Mouse (Mus musculus) hindbrain, embryonic 10.5 days (tissue): Measurements from ENCODE around the gene Cldn4. TPM values are rescaled to one million over a fixed set of nuclear protein-coding genes. Genes with fewer than 3 reads are reported as not detected.

Experiments
- DNase-seq: peaks from one replicate; pipeline ENCODE4 v3.0.0-alpha.2; 2017; ENCODE audit warnings: low spot score
- H3K27ac ChIP-seq: fragments of 300-500 bp; sonication (generic); 2 replicates; pipeline ENCODE4 v1.5.1; 2016; ENCODE audit warnings: mild to moderate bottlenecking, moderate library complexity
- H3K27me3 ChIP-seq: fragments of 300-500 bp; sonication (generic); 2 replicates; pipeline ENCODE4 v1.6.1; 2016; ENCODE audit warnings: mild to moderate bottlenecking; ENCODE audit not compliant: poor library complexity, insufficient read depth, severe bottlenecking
- H3K36me3 ChIP-seq: fragments of 300-500 bp; sonication (generic); 2 replicates; pipeline ENCODE4 v1.6.1; 2016; ENCODE audit warnings: mild to moderate bottlenecking, moderate library complexity
- H3K4me1 ChIP-seq: fragments of 300-500 bp; sonication (generic); replicated peaks from 2 replicates; pipeline ENCODE4 v1.6.1; 2016; ENCODE audit warnings: mild to moderate bottlenecking
- H3K4me3 ChIP-seq: fragments of 300-500 bp; sonication (generic); 2 replicates; pipeline ENCODE4 v1.5.1; 2016; ENCODE audit warnings: mild to moderate bottlenecking, moderate library complexity
- H3K9me3 ChIP-seq: fragments of 300-500 bp; sonication (generic); 2 replicates; pipeline ENCODE4 v1.6.1; 2016; ENCODE audit warnings: mild to moderate bottlenecking, moderate library complexity
- WGBS: fragments of 180-500 bp; shearing (Covaris S2); methylation state at CpG from one replicate; pipeline ENCODE4 v1.1.7; 2016; 5-methylcytosine and 5-hydroxymethylcytosine counted together
- polyA plus RNA-seq: library from polyadenylated mRNA; unstranded; fragments of >200 nt; fragmentation: Nextera tagmentation; extraction: Ambion mirVana; gene quantifications from 2 replicates; pipeline ENCODE4 v1.2.1, GENCODE M21; 2016

Gene Cldn4
- polyA plus RNA-seq, result 9.9 and 11.0 TPM in 2 replicates

GRCm38 (mm10) chr5:134946857-134947255 lies at the start of gene Cldn4:
Cldn4 (minus strand) TSS chr5:134946934.
- peaks cover 57% of the 10 kb centered on the region for H3K27me3 ChIP-seq
- H3K27ac ChIP-seq, result peak within 1 kb of the TSS; percentile 65
- peaks cover 29% of the 10 kb centered on the region for H3K4me1 ChIP-seq
- peak within 1 kb of the TSS; percentile 42 for H3K4me3 ChIP-seq
- no peaks in the 10 kb centered on the region for H3K36me3 ChIP-seq
- DNase-seq, result peak; percentile 35
- WGBS, result 9% methylated on average over 11 of the region's 11 CpGs
- no peaks in the 10 kb centered on the region for H3K9me3 ChIP-seq

GRCm38 (mm10) chr5:134992566-134992965 lies 45.8 kb upstream of the Cldn4 start:
- no peak overlapping the region for H3K27ac ChIP-seq
- no peaks in the 10 kb centered on the region for H3K4me1 ChIP-seq
- H3K27me3 ChIP-seq, result peaks cover 25% of the 10 kb centered on the region
- no peaks in the 10 kb centered on the region for H3K36me3 ChIP-seq
- no peak for DNase-seq
- H3K9me3 ChIP-seq, result no peaks in the 10 kb centered on the region
- no peak overlapping the region for H3K4me3 ChIP-seq
- 91% methylated on average over 5 of the region's 5 CpGs for WGBS

- no peak overlapping the region for H3K27ac ChIP-seq
- no peaks in the 10 kb centered on the region for H3K36me3 ChIP-seq
- 70% methylated on average over 6 of the region's 6 CpGs for WGBS
- H3K4me1 ChIP-seq, result peaks cover 25% of the 10 kb centered on the region
- no peak overlapping the region for H3K4me3 ChIP-seq
- no peaks in the 10 kb centered on the region for H3K9me3 ChIP-seq
- H3K27me3 ChIP-seq, result peaks cover 54% of the 10 kb centered on the region
- no peak for DNase-seq
Measured at GRCm38 (mm10) chr5:134989741-134990140, 43.0 kb upstream of the Cldn4 start.

GRCm38 (mm10) chr5:134989166-134989565 lies 42.4 kb upstream of the Cldn4 start:
- no peaks in the 10 kb centered on the region for H3K36me3 ChIP-seq
- H3K4me1 ChIP-seq, result peaks cover 30% of the 10 kb centered on the region
- peaks cover 59% of the 10 kb centered on the region for H3K27me3 ChIP-seq
- H3K27ac ChIP-seq, result no peak overlapping the region
- no peak for DNase-seq
- H3K9me3 ChIP-seq, result no peaks in the 10 kb centered on the region
- no peak overlapping the region for H3K4me3 ChIP-seq
- 76% methylated on average over 11 of the region's 11 CpGs for WGBS

GRCm38 (mm10) chr5:134986298-134987268 lies 39.8 kb upstream of the Cldn4 start:
- Histone ChIP-seq H3K36me3 (no peaks in the 10 kb centered on the region), H3K27ac (peak overlapping the region; percentile 66), H3K4me1 (peaks cover 44% of the 10 kb centered on the region), H3K4me3 (peak overlapping the region; percentile 42), H3K9me3 (no peaks in the 10 kb centered on the region), H3K27me3 (peaks cover 65% of the 10 kb centered on the region)
- peak; percentile 46 for DNase-seq
- WGBS, result 3% methylated on average over 79 of the region's 79 CpGs

- Histone ChIP-seq H3K4me1 (peaks cover 44% of the 10 kb centered on the region), H3K27me3 (peaks cover 65% of the 10 kb centered on the region), H3K4me3 (peak within 1 kb of the TSS; percentile 42), H3K9me3 (no peaks in the 10 kb centered on the region), H3K36me3 (no peaks in the 10 kb centered on the region), H3K27ac (peak within 1 kb of the TSS; percentile 66)
- DNase-seq, result peak; percentile 46
- under 1% methylated on average over 25 of the region's 25 CpGs for WGBS
Measured at GRCm38 (mm10) chr5:134985633-134986297, 39.0 kb upstream of the Cldn4 start, which contains the start of gene Cldn3. Cldn3 (plus strand) TSS chr5:134986214.

GRCm38 (mm10) chr5:134983771-134984170 lies 37.0 kb upstream of the Cldn4 start:
- WGBS, result 9% methylated on average over 3 of the region's 3 CpGs
- Histone ChIP-seq H3K27me3 (peaks cover 51% of the 10 kb centered on the region), H3K4me1 (peaks cover 44% of the 10 kb centered on the region), H3K27ac (peak overlapping the region; percentile 76), H3K4me3 (no peak overlapping the region), H3K36me3 (no peaks in the 10 kb centered on the region), H3K9me3 (no peaks in the 10 kb centered on the region)
- peak; percentile 30 for DNase-seq

GRCm38 (mm10) chr5:134983111-134983510 lies 36.4 kb upstream of the Cldn4 start:
- Histone ChIP-seq H3K36me3 (no peaks in the 10 kb centered on the region), H3K4me1 (peaks cover 44% of the 10 kb centered on the region), H3K9me3 (no peaks in the 10 kb centered on the region), H3K27ac (no peak overlapping the region), H3K27me3 (peaks cover 44% of the 10 kb centered on the region), H3K4me3 (no peak overlapping the region)
- WGBS, result 90% methylated on average over 1 of the region's 1 CpGs
- no peak for DNase-seq

- H3K27me3 ChIP-seq, result peaks cover 25% of the 10 kb centered on the region
- H3K27ac ChIP-seq, result no peak overlapping the region
- WGBS, result 61% methylated on average over 10 of the region's 10 CpGs
- no peaks in the 10 kb centered on the region for H3K9me3 ChIP-seq
- H3K4me1 ChIP-seq, result peaks cover 33% of the 10 kb centered on the region
- H3K4me3 ChIP-seq, result no peak overlapping the region
- no peak for DNase-seq
- H3K36me3 ChIP-seq, result no peaks in the 10 kb centered on the region
Measured at GRCm38 (mm10) chr5:134981149-134981548, 34.4 kb upstream of the Cldn4 start.

GRCm38 (mm10) chr5:134977837-134978236 lies 31.1 kb upstream of the Cldn4 start:
- Histone ChIP-seq H3K4me1 (no peaks in the 10 kb centered on the region), H3K9me3 (no peaks in the 10 kb centered on the region), H3K27me3 (no peaks in the 10 kb centered on the region), H3K4me3 (no peak overlapping the region), H3K36me3 (no peaks in the 10 kb centered on the region), H3K27ac (no peak overlapping the region)
- WGBS, result 84% methylated on average over 4 of the region's 4 CpGs
- DNase-seq, result no peak

- Histone ChIP-seq H3K4me3 (no peak overlapping the region), H3K9me3 (no peaks in the 10 kb centered on the region), H3K36me3 (no peaks in the 10 kb centered on the region), H3K27ac (no peak overlapping the region), H3K4me1 (no peaks in the 10 kb centered on the region), H3K27me3 (no peaks in the 10 kb centered on the region)
- 84% methylated on average over 14 of the region's 14 CpGs for WGBS
- no peak for DNase-seq
Measured at GRCm38 (mm10) chr5:134976577-134977250, 30.0 kb upstream of the Cldn4 start.

GRCm38 (mm10) chr5:134976164-134976563 lies 29.4 kb upstream of the Cldn4 start:
- WGBS, result 88% methylated on average over 2 of the region's 2 CpGs
- H3K9me3 ChIP-seq, result no peaks in the 10 kb centered on the region
- H3K4me1 ChIP-seq, result no peaks in the 10 kb centered on the region
- no peaks in the 10 kb centered on the region for H3K36me3 ChIP-seq
- DNase-seq, result no peak
- no peak overlapping the region for H3K4me3 ChIP-seq
- no peaks in the 10 kb centered on the region for H3K27me3 ChIP-seq
- no peak overlapping the region for H3K27ac ChIP-seq
